Mouse (Mus musculus) kidney, adult 18-20 months (tissue): ENCODE data around the gene Timm13.

ENCODE experiments used
- DNase-seq: peaks from one replicate; pipeline ENCODE4 v3.0.0; 2021

Gene Timm13

GRCm38 (mm10) chr10:80900318-80901247 lies at the start of gene Timm13:
Gene Timm13 (minus strand): TSS chr10:80900969.
- DNase-seq, result peak; percentile 98

DNA sequence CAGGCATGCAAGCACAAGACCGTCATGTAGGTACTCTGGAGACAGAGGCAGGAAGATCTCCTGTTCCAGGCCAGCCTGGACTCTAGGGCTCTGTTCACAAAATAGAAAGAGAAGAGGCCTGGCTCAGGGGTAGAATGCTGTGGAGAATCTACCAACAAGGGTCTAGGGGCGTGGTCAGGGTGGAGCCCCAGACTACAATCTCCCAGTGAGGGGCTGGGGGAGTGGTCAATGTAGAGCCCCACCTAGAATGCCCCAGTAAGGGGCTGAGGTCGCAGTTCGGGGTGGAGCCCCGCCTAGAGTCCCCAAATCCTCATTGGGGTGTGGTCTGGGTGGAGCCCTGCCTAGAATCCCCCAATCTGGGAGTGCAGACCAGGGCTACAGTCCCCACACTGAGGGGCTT lies 49.5 kb upstream of the Timm13 start:
- no peak for DNase-seq

DNA sequence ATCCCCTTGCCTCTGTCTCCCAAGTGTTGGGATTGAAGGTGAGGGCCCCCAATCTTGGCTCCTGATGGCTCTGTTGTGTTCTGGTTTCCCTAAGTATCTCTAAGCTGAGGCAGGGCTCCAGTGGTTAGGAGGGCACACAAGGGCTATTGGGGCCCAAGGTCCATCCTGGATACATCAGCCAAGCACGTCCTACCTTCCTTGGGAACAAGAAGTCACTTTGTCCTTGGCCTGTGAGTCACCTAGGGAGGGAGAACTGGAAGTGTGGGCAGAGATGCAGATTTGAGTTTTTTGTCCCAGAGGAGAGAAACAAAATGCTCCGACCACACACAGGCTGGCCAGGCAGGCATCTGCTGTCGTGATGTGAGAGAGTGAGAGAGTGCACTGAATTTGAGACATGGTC lies 48.3 kb upstream of the Timm13 start:
- no peak for DNase-seq

- DNase-seq, result no peak
Observed at GRCm38 (mm10) chr10:80948570-80948969, 47.8 kb upstream of the Timm13 start.

GRCm38 (mm10) chr10:80947802-80948201 lies 47.0 kb upstream of the Timm13 start:
- DNase-seq, result peak; percentile 63

GRCm38 (mm10) chr10:80946684-80947437 lies 46.1 kb upstream of the Timm13 start:
- no peak for DNase-seq

- no peak for DNase-seq
Observed at GRCm38 (mm10) chr10:80944231-80944630, 43.5 kb upstream of the Timm13 start.

DNA sequence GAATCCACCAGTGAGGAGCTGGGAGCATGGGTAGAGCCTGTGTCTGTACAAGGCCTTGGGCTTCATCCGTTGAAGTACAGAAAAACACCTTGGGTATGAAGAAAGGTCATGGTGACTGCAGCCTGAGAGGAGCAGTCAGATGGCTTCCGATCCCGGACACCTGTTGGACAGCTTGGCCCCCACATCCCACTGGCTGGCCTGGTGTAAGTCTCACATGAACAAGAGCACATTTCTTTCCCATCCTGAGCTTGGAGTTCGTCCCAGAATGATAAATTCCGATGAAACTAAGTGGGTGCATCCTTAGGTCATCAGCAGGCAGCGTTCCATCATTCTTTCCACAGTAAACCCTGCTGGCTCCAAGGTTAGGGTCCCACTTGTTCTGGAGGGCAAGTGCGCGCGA lies 42.9 kb upstream of the Timm13 start:
- no peak for DNase-seq

DNA sequence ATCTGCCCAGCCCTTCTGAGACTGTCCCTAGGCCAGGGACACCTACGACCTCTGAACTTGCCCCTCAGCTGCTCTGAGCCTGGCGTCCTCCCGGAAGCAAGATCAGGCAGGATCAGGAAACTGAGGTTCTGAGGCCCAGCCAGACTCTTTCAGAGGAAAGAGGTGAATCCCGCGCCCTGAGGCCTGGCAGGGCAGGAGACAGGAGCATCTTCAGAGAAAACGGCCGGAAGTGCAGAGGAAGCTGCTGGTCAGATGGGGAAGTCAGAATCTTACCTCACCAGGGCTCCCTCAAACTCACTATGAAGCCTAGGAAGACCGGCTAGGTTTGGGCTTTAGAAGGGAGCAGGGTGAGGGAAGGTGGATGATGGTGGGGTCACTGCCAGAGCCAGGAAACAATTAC lies 42.1 kb upstream of the Timm13 start:
- DNase-seq, result no peak

DNA sequence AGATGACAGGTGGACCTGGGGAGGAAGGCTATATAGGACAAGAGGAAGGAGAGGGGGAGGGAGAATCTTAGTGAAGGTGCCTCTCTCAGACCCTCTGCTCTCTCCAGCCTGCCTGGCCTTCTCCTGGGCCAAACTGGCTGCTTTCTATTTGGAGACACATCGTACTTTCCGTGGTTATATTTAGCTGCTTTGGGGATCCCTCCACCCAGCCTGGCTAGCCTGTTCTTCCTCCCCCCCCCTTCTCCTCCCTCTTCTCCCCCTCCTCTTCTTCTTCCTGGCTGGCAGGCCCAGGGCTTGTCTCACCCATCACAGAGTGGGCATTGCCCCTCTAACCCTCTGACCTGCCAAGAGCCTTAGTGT lies 40.2 kb upstream of the Timm13 start:
- DNase-seq, result no peak

DNA sequence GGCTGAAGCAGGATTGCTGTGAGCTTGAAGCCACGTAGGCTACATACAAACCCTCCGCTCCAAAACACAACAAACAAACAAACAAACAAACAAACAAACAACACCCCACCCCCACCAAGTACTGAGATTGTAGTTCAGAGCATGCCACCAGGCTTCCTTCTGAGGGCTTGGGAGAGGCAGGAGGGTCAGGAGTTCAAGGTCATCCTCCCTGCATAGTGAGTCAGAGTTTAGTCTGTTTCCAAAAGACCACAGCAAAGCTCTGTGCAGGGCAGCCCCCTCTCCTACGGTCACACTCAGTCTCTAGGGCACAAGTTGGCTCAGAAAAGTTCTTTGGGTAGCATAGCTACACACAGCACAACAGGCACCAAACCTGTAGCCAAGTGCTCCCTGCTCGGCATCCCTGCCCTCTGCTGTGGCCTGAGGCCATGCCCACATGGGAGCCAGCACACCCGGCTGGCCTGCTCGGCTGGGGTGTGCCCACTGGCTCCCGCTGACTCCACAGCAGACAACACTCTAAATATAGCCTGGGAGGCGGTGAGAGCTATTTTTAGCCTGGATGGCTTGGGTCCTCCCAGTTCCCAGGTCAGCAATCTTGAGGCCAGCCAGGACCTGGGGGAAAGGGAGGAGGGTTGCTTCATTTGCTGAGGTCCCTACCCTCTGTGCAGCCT lies 39.7 kb upstream of the Timm13 start:
- peak; percentile 77 for DNase-seq

- peak; percentile 90 for DNase-seq
Observed at GRCm38 (mm10) chr10:80939671-80940070, 38.9 kb upstream of the Timm13 start.

DNA sequence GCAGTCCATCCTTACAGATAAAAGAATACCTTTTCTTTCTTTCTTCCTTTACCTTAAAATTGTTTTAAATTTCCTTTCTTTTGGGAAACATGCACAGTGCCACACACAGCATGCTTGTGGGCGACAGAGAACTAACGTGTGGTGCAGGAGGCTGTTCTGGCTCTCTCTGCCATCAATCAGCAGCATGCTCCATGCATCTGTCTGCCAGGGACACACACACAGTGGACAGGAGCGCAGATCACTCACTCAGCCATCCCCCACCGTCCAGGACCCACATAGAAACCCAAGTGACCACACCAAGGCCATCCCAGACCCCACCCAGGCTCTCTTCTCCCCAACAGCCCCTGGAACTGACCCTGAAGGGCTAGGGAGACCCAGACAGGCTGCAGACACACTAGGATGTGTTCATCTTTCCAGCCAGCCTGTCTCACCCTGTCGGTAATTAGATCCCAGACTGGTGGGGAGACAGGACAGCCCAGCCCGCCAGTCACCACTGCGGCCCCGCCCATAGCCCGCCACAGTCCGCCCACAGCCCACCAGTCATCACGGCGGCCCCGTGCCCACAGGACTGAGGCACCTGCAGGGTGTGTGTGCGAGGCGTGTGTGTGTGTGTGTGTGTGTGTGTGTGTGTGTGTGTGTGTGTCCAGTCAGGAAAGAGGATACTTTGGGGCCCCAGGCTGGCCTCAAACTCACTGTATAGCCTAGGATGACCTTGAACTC lies 38.2 kb upstream of the Timm13 start:
- DNase-seq, result no peak

DNA sequence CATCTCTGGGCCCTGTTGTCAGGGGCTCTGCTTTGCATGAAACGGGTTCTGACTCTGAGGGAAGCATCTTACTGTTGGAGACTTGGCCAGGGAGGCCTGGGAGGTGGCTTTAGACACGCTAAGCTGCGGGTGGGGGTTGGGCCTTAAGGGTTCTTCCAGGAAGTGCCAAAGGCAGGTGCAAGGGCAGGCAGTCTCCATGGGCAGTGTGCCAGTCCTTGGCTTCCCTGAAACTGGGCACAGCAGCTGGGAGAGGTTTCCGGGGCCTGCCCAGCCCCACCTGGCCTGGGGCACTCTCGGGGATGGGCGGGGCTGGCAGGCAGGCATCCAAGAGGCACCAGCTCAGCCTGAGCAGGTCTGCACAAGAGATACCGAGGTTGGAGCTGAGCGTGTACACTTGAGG lies 36.9 kb upstream of the Timm13 start:
- peak; percentile 83 for DNase-seq

GRCm38 (mm10) chr10:80936810-80937164 lies 36.0 kb upstream of the Timm13 start:
- no peak for DNase-seq

DNA sequence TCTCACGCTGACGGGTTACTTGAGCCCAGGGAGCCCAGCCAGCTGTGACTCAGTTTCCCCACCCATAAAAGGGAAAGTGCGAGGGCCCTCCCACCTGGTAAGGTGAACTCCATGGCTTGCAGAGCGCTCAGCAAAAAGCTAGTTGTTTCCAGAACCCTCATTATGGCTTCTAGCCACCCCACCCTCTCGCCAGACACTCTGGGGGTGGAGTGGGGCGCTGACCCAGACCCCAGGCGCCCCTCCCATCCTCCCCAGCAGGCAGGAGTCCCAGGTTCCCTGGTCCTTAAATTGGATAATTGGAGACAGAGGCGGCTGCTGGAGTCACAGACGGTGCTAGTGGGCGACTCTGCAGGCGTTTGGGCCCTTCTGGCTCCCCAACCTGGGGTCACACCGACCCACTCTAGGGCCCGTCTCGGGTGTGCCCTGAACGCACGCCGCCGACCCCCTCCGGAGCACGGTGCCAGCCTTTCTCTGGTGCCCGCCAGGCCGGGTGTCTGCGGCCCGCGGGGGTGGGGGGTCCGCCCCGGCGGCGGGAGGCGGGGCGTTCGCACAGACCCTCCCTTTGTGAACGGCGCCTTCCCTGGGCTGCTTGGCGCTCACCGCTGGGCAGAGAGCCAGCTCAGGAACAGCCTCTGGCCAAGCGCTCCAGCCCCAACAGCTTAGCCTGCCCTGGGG lies 35.5 kb upstream of the Timm13 start:
- DNase-seq, result peak; percentile 78

DNA sequence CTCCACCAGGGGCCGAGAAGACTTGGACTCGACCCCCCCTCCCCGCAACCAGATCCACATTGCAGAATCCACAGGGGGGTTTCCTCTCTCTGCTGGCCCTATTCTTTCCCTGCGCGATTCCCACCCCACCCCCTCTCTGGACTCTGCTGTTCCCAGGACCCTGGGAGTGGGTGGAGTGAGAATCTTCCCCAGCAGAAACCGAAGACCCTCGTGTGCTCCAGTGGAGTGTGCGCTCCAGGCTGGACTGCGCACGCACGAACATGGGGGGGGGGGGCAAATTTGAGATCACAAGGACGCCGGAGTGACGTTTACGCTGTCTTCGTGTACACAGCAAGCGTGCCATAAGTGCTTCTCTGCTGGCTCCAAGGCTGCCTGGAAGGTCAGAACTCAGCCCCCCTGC lies 34.9 kb upstream of the Timm13 start:
- no peak for DNase-seq

GRCm38 (mm10) chr10:80935241-80935640 lies 34.5 kb upstream of the Timm13 start:
- no peak for DNase-seq

DNA sequence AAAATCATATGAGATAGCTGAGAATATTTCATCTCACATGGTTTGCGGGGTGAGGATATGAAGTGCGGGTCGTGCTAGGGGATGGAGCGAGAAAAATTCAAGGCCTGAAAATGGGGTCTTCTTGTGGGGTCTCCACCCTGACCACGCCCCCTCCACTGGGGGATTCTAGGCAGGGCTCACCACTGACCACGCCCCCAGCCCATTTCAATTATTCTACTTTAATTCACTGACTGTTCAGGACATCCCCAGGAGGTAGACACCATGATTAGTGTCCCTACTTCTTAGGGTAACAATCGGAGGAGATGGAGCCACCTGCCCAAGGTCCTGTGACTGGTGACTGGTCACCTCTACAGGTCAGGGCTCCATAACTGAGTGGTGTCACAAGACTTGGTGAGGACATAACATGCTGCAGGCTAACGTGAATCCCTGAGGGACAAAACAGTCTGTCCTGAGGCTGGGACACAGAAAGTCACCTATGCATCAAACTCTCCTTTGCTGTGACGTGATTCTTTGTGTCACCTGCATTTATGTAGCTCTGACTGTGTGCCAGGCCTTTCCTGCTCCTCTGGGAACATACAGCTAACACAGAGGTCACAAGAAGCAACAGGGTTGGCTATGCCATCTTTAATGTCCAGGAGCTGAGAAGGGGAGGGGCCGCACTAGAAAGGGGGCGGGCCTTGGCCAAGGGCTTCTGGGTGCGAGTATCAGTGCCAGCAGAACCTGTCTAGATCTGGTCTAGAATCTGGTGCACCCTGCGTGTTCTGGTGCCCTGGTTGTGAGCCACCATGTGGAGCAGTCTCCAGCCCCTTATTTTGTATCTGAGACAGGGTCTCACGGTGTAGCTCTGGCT lies 33.6 kb upstream of the Timm13 start:
- no peak for DNase-seq

GRCm38 (mm10) chr10:80933421-80933979 lies 32.7 kb upstream of the Timm13 start:
- DNase-seq, result peak; percentile 27
